Mouse (Mus musculus) heart, postnatal 0 days (tissue): Measurements from ENCODE around the gene Plscr5.

Source experiments
- CTCF ChIP-seq: IDR thresholded peaks from 2 replicates; pipeline ENCODE4 v1.5.1; 2016; ENCODE audit warnings: antibody characterized with exemption, control low read depth, low read depth
- EP300 ChIP-seq: IDR thresholded peaks from 2 replicates; pipeline ENCODE4 v1.6.1; 2016; ENCODE audit warnings: antibody characterized with exemption, low read depth

DNA sequence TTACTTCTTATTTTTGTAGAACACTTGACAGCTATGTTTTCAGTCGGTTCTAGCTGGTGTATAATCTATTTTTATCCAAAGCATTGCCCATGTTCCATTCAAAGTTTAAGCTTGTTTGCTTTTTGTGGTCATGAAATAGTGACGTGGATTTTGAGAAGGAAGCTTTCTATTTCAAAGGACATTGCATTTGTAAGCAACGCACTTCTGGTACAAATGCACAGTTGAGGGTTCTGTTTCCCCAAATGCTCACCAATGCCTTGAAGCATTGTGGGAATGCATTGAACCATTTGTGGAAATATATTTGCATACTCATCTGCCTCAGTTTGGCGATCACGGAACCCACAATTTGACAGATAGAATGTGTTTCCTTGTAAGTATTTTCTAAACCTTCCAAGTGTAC lies 60.0 kb downstream of the Plscr5 start:
- TF ChIP-seq CTCF (no peak), EP300 (no peak)
